Mouse (Mus musculus) urinary bladder, adult 2 months (tissue): ENCODE results near the gene Plch1. TPM values are rescaled to one million over a fixed set of nuclear protein-coding genes. Genes with fewer than 3 reads are reported as not detected.

Experiments
- DNase-seq: peaks from one replicate; pipeline ENCODE4 v3.0.0; 2022; ENCODE audit warnings: low spot score
- polyA plus RNA-seq: library from polyadenylated mRNA; depleted of rRNA; stranded (reverse); fragments of >200 nt; gene quantifications from 2 replicates; pipeline ENCODE4 v1.2.3, GENCODE M21; 2012; rRNA removed

Plch1 gene
- polyA plus RNA-seq, 1 experiment: 0.47 TPM

- DNase-seq: no peak
Measured at GRCm38 (mm10) chr3:63692727-63693126, 206.5 kb downstream of the Plch1 start.

- no peak for DNase-seq
Measured at GRCm38 (mm10) chr3:63668779-63669178, 230.5 kb downstream of the Plch1 start.

- no peak for DNase-seq
Measured at GRCm38 (mm10) chr3:63665307-63665706, 234.0 kb downstream of the Plch1 start.

- no peak for DNase-seq
Measured at GRCm38 (mm10) chr3:63664575-63665243, 234.6 kb downstream of the Plch1 start.

Other genes with a start within 250 kb of the Plch1 start
- gene E130311K13Rik, start 30.0 kb upstream of the Plch1 start, polyA plus RNA-seq: 7.7 and 7.9 TPM in 2 replicates
- gene Slc33a1, start 65.3 kb upstream of the Plch1 start, polyA plus RNA-seq: 17.5 and 21.4 TPM in 2 replicates
- 8.9 and 9.6 TPM in 2 replicates for gene Gmps, start 76.6 kb upstream of the Plch1 start, polyA plus RNA-seq
- 0.21 and 0.24 TPM in 2 replicates for gene Vmn2r1, start 182.1 kb upstream of the Plch1 start, polyA plus RNA-seq
- not detected in 2 replicates for gene Vmn2r2, start 242.5 kb upstream of the Plch1 start, polyA plus RNA-seq